Mouse (Mus musculus): ENCODE measurements at regions not wholly inside any gene's neighbourhood (a gene's known extent, or its start where the extent isn't known, plus 50 kb on each side); places are given as distances from the start of the nearest gene placed in this dataset.

DNA sequence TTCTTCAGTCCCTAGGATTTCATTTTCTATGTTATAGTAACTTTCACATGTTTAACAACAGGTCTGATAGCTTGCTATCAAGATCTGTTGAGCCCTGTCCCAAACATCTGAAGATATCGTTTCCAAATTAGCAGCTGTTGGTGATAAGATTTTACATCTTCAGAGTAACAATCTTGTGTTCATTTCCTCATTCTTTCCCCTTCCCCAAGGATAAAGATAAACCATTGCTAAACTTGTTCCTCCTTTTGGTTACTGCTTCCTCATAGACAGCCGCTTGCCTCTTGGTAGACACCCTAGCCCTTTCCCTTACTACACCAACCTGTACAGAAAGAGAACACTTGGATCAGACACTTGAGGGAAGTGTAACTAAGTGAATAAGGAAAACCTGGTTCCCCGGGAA is 58.6 kb downstream of the Kcnrg start:
- Histone ChIP-seq H3K4me1 (replicated peaks) (no peaks in the 10 kb centered on the region), H3K9me3 (no peaks in the 10 kb centered on the region), H3K36me3 (no peaks in the 10 kb centered on the region), H3K4me2 (replicated peaks) (no peak overlapping the region), H3K4me3 (replicated peaks) (no peak overlapping the region), H3K9ac (replicated peaks) (no peak overlapping the region), H3K27me3 (no peaks in the 10 kb centered on the region), H3K27ac (no peak overlapping the region)
- 89% methylated on average over 3 of the region's 3 CpGs for WGBS
- ATAC-seq = no peak

DNA sequence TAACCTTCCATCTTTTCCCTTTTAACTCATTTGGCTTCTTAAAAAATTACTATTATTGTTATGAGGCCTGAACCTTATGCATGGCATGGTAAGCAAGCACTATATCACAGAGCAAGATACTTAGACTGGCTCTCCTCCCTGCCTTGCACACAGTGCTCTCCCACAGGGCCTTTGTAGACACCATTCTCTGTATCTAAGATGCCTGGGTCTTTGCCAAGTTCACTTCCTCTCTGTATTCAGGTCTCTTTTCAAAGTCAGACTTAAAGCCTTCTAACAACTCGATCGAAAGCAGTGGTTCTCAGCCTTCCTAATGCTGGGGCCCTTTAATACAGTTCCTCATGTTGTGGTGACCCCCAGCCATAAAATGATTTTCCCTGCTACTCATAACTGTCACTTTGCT is 65.9 kb downstream of the Kcnrg start:
- no peak overlapping the region for H3K4me3 ChIP-seq (replicated peaks)
- no peak for ATAC-seq
- H3K4me2 ChIP-seq (replicated peaks) = no peak overlapping the region
- no peak overlapping the region for H3K9ac ChIP-seq (replicated peaks)
- no peaks in the 10 kb centered on the region for H3K9me3 ChIP-seq
- no peak overlapping the region for H3K27ac ChIP-seq
- peaks cover 5% of the 10 kb centered on the region; the same call in 1 of the 2 replicates for H3K4me1 ChIP-seq (replicated peaks)
- H3K36me3 ChIP-seq = no peaks in the 10 kb centered on the region
- 52% methylated on average over 2 of the region's 2 CpGs for WGBS
- no peaks in the 10 kb centered on the region for H3K27me3 ChIP-seq

DNA sequence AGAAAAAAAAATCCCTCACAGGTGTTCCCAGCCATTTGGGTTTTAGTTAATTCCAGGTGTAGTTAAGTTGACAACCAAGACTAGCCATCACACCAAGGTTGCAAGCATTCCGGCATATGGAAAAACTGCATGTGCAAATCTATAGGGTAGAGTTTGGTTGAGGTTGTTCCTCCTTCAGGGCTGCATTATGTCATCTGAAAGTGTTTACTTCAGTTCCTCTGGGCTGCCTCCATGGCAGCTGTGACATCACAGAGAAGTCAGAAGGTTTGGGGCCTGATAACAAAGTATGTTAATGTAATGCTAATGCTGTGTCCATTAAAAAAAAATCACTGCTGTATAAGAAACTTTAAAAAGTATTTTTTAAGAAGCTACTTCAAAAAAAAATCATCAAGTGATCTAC is 70.8 kb downstream of the Kcnrg start:
- WGBS = 98% methylated on average over 1 of the region's 1 CpGs
- Histone ChIP-seq H3K9ac (replicated peaks) (no peak overlapping the region), H3K4me3 (replicated peaks) (no peak overlapping the region), H3K36me3 (no peaks in the 10 kb centered on the region), H3K9me3 (no peaks in the 10 kb centered on the region), H3K27ac (no peak overlapping the region), H3K4me2 (replicated peaks) (no peak overlapping the region), H3K4me1 (replicated peaks) (peaks cover 18% of the 10 kb centered on the region), H3K27me3 (peaks cover 2% of the 10 kb centered on the region; the same call in 1 of the 2 replicates)
- no peak for ATAC-seq

DNA sequence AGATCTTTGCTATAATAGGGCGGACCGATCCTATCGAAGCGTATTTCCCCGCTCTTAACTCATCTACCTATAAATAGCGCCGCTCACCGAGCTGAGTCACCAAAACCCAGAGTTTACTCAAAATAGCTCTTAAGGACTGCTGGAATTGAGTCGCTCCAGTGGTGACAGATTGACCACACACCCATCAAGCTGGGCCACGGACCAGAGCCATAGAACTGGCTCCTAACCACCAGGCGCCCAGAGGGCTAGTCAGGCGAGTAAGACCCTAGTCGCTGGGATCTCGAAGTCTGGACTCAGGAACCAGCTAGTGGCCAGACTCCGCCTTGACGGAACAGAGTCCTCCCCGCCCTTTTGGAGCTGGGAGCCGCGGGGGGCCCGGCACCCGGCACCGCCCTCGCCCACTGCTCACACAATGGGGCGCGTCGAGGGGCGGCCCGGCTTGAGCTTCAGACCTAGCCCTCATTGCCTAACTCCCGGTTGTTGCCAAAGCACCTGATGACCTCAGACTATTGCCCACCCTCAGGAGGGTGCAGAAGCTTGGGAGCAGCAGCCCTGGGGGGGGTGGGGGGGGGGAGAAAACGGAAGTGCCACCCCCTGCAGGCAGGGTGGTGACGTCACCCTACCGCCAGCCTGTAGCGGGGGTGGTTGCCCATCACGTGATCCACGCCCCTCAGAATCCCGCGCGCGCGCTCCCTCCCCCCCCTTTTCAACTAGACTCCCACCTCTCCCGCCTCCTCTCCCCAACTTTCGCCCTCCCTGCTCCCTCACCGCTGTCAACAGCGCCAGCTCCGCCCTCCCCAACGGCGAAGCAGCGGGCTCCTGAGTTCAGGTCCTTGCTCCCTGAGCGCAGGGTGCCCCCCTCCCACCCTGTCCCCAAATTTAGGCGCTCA is 73.8 kb downstream of the Kcnrg start:
- Histone ChIP-seq H3K4me2 (replicated peaks) (peak overlapping the region; percentile 88), H3K4me3 (replicated peaks) (peak overlapping the region; percentile 83), H3K27me3 (peaks cover 32% of the 10 kb centered on the region), H3K4me1 (replicated peaks) (peaks cover 32% of the 10 kb centered on the region), H3K9me3 (no peaks in the 10 kb centered on the region), H3K27ac (peak overlapping the region; percentile 92), H3K36me3 (no peaks in the 10 kb centered on the region), H3K9ac (replicated peaks) (peak overlapping the region; percentile 89)
- peak; percentile 85 for ATAC-seq
- WGBS = under 1% methylated on average over 48 of the region's 50 CpGs

DNA sequence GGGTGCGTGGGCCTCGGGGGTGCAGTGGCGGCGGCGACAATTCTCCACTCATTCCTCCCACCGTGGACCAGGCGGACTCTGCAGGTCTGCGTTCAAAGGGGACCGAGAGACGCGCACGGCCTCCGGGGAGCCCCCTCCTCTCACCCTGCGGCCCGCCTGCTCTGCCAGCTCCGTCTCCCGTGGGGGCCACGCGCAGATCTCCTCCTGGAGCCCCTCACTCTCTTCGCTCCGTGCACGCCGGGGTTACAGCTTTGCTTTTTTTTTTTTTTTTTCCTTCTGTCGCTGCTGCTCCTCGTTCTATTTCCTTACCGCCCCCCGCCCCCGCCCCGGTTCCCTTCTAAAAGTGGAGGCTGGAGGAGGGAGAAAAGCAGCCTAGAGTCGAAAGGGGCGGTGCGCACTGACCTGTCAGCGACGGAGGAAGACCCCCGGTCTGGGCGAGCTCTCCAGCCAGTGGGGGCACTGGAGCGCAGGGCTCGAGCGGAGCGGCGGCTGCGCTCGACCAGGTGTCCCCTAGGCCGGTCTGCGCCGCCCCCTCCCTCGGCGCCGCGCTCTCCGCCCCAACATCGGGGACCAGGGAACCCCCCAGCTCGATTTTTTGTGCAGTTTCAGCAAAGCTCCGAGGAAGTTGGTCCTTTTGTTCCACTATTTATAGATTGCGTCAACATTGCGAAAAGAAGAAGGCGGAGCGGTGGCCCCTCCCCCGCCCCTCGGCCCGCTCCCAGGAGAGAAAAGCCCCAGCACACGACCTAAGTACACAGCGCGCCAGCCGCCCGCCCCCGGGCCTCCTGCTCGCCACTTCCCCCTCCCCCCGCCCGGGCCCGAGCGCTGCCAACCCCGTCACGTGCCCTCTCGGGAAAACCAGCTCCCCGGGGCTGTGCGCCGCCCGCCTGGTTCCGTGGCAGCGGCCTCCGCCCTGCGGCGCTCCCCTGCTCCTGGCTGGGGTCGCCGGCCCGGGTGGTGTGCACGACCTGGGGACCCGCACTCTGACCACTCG is 74.7 kb downstream of the Kcnrg start:
- under 1% methylated on average over 69 of the region's 90 CpGs for whole genome bisulfite sequencing
- peak overlapping the region; percentile 88 for H3K4me2 ChIP-seq (replicated peaks)
- H3K9me3 ChIP-seq = no peaks in the 10 kb centered on the region
- peak; percentile 75 for ATAC-seq
- no peaks in the 10 kb centered on the region for H3K36me3 ChIP-seq
- peak overlapping the region; percentile 83 for H3K4me3 ChIP-seq (replicated peaks)
- peaks cover 40% of the 10 kb centered on the region for H3K4me1 ChIP-seq (replicated peaks)
- H3K27ac ChIP-seq = peak overlapping the region; percentile 92
- H3K27me3 ChIP-seq = peaks cover 40% of the 10 kb centered on the region
- peak overlapping the region; percentile 89 for H3K9ac ChIP-seq (replicated peaks)

GRCm38 (mm10) chr14:61682721-61683355 is 75.6 kb downstream of the Kcnrg start:
- H3K36me3 ChIP-seq = no peaks in the 10 kb centered on the region
- H3K9me3 ChIP-seq = no peaks in the 10 kb centered on the region
- H3K4me1 ChIP-seq (replicated peaks) = peaks cover 42% of the 10 kb centered on the region
- peak; percentile 72 for ATAC-seq
- H3K4me2 ChIP-seq (replicated peaks) = peak overlapping the region; percentile 88
- WGBS = under 1% methylated on average over 52 of the region's 54 CpGs
- H3K4me3 ChIP-seq (replicated peaks) = peak overlapping the region; percentile 83
- H3K27ac ChIP-seq = peak overlapping the region; percentile 92
- peaks cover 47% of the 10 kb centered on the region for H3K27me3 ChIP-seq
- H3K9ac ChIP-seq (replicated peaks) = peak overlapping the region; percentile 89

DNA sequence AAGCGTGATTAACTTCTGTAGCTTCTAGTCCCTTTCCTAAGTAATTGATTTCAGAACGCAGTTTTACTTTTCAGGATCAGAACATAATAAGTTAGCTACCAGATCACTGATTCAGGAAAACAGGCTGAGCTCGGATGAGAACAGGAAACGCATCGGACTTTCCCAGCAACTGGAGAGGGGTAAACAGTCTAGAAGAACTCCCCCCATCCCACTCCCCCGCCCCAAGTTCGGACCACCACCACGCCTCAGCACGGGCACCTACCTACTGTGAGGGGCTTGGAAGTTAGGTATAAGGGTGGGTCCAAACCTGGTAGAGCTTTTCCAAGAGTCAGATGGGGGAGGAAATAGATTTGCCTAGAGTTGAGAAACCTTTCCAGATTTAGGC is 76.1 kb downstream of the Kcnrg start:
- peaks cover 47% of the 10 kb centered on the region for H3K27me3 ChIP-seq
- peaks cover 42% of the 10 kb centered on the region for H3K4me1 ChIP-seq (replicated peaks)
- H3K4me2 ChIP-seq (replicated peaks) = peak overlapping the region; percentile 88
- no peak overlapping the region for H3K27ac ChIP-seq
- H3K9ac ChIP-seq (replicated peaks) = no peak overlapping the region
- ATAC-seq = no peak
- peak overlapping the region; percentile 83 for H3K4me3 ChIP-seq (replicated peaks)
- no peaks in the 10 kb centered on the region for H3K36me3 ChIP-seq
- no peaks in the 10 kb centered on the region for H3K9me3 ChIP-seq
- 8% methylated on average over 9 of the region's 9 CpGs for WGBS

DNA sequence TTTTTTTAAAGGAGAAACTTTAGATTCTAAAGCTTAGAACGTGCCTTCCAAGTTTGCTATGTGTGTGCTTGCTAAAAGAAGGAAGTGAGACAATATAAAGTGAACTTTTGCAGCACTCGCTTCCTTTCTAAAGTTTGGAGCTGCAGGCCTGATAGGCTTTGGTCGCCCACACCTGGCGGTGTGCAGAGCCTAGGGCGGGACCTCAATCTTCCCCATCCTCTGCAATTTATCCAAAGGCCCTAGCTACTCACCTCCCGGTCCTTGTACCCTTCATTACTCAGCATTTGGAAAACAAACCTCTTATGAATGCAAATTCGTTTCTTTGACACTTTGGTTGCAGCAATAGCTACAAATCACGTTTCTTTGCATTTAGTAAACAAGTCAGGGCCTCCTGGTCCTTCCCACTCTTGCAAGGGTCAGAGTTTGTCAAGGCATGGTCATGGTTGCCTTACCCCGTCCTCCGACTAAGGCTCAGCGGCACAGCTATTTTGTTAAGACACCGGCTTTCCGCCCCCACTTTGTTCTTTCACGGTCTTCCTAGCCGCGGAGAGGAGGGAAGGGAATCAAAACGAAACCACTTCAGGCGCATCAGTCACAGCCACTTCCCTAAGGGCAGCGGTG is 76.6 kb downstream of the Kcnrg start:
- Histone ChIP-seq H3K9me3 (no peaks in the 10 kb centered on the region), H3K27me3 (peaks cover 52% of the 10 kb centered on the region), H3K36me3 (no peaks in the 10 kb centered on the region), H3K4me2 (replicated peaks) (peak overlapping the region; percentile 34), H3K9ac (replicated peaks) (no peak overlapping the region), H3K4me3 (replicated peaks) (peak overlapping the region; percentile 83; the same call in 1 of the 2 replicates), H3K4me1 (replicated peaks) (peaks cover 44% of the 10 kb centered on the region), H3K27ac (no peak overlapping the region)
- no peak for ATAC-seq
- 8% methylated on average over 19 of the region's 19 CpGs for WGBS

DNA sequence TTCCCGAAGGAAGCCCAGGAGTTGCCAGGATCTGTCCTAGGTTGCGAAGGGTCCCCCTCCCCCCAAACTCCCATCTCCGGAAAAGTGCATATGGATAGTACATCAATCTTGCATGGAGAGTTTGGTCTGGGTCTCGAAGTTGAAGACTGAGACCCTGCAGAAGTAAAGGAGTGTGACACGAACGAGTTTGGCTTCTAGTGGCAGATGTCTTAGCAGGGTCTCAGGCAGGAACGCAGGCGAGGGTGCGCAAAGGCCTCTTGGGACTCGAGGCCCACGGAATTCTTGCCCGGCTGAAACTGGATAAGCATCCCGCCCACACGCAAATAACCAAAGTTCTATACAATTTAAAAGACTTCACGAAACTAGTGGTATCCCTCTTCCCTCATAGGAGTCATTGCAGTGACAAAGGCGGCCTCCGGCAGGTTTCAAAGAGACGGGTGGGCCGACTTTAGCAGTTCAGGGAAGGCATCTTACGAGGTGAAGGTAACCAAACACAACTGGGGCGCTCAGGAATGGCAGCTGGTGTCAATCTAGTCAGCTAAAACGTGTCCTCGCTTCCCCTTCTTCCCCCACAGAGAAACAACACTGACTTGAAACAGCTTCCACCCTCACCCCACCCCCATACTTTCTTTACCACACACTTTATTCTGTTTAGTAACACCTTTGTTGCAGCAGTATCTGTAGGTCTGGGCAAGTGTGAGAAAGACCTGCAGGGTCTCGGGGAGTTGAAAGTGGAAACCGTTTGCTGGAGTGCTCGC is 77.4 kb downstream of the Kcnrg start:
- WGBS = 5% methylated on average over 26 of the region's 26 CpGs
- Histone ChIP-seq H3K27me3 (peaks cover 60% of the 10 kb centered on the region), H3K9me3 (no peaks in the 10 kb centered on the region), H3K4me2 (replicated peaks) (peak overlapping the region; percentile 34), H3K36me3 (no peaks in the 10 kb centered on the region), H3K4me3 (replicated peaks) (0 out of 2 replicates have a peak overlapping the region, but pooled peaks have one; percentile 17), H3K27ac (no peak overlapping the region), H3K9ac (replicated peaks) (no peak overlapping the region), H3K4me1 (replicated peaks) (peaks cover 52% of the 10 kb centered on the region)
- no peak for ATAC-seq

- 10% methylated on average over 12 of the region's 12 CpGs for WGBS
- Histone ChIP-seq H3K9me3 (no peaks in the 10 kb centered on the region), H3K4me1 (replicated peaks) (peaks cover 49% of the 10 kb centered on the region), H3K4me2 (replicated peaks) (no peak overlapping the region), H3K4me3 (replicated peaks) (no peak overlapping the region), H3K27me3 (peaks cover 67% of the 10 kb centered on the region), H3K36me3 (no peaks in the 10 kb centered on the region), H3K9ac (replicated peaks) (no peak overlapping the region), H3K27ac (no peak overlapping the region)
- no peak for ATAC-seq
Measured at GRCm38 (mm10) chr14:61685231-61685800, 78.1 kb downstream of the Kcnrg start.

Data from midbrain, embryonic 13.5 days (tissue).